34 mouse cellular contexts compared by ENCODE assay signal in genomic region chr3:140871261-140871660, GRCm38 (mm10).
"Had no signal": no experiment of that assay in that cellular context is flagged by ENCODE, and none has a peak within 500 bp of the region (broad histone marks: within the 10 kb centered on the region; RNA-seq: fewer than 3 reads in every experiment).

No protein-coding gene starts in this region.

- H3K27ac ChIP-seq: heart, embryonic 10.5 days; heart, embryonic 13.5 days; heart, embryonic 15.5 days; hindbrain, embryonic 10.5 days; hindbrain, embryonic 12.5 days; hindbrain, embryonic 13.5 days; hindbrain, embryonic 14.5 days; hindbrain, embryonic 15.5 days; hindbrain, postnatal 0 days; intestine, embryonic 15.5 days; kidney, embryonic 15.5 days; kidney, postnatal 0 days; layer of hippocampus, adult 2 months had no signal

- H3K36me3 ChIP-seq: heart, embryonic 10.5 days; heart, embryonic 12.5 days; heart, embryonic 13.5 days; heart, embryonic 15.5 days; hindbrain, embryonic 10.5 days; hindbrain, embryonic 12.5 days; hindbrain, embryonic 13.5 days; hindbrain, embryonic 15.5 days; intestine, embryonic 15.5 days; kidney, embryonic 15.5 days had no signal

- ATAC-seq: hindbrain, embryonic 16.5 days; hindbrain, postnatal 0 days; inflammation-experienced regulatory T-cells, adult 6 months; intestine, embryonic 15.5 days; intestine, embryonic 16.5 days; intestine, postnatal 0 days had no signal

- H3K4me3 ChIP-seq: heart, embryonic 10.5 days; heart, embryonic 12.5 days; heart, embryonic 13.5 days; heart, embryonic 15.5 days; hindbrain, embryonic 10.5 days; hindbrain, embryonic 12.5 days; hindbrain, embryonic 13.5 days; hindbrain, embryonic 15.5 days; intestine, embryonic 15.5 days; kidney, embryonic 15.5 days; layer of hippocampus, adult 2 months had no signal

- H3K4me2 ChIP-seq: heart, embryonic 11.5 days; heart, embryonic 12.5 days; heart, embryonic 13.5 days; heart, embryonic 15.5 days; hindbrain, embryonic 12.5 days; hindbrain, embryonic 13.5 days; hindbrain, embryonic 14.5 days; hindbrain, embryonic 15.5 days; intestine, embryonic 15.5 days; kidney, embryonic 15.5 days had no signal

- DNase-seq: heart, postnatal 14 days; heart, postnatal 36 days; heart, postnatal 4 days; kidney, adult 11 months; kidney, adult 18-20 months; kidney, adult 2 months; kidney, adult 8-10 months; kidney, adult 9 months; kidney, postnatal 10 days; kidney, postnatal 14 days; kidney, postnatal 25 days; kidney, postnatal 36 days; kidney, postnatal 4 days; layer of hippocampus, adult 9-11 months; layer of hippocampus, postnatal 36 days had no signal

- H3K9me3 ChIP-seq: heart, embryonic 10.5 days; heart, embryonic 12.5 days; heart, embryonic 13.5 days; heart, embryonic 15.5 days; hindbrain, embryonic 10.5 days; hindbrain, embryonic 12.5 days; hindbrain, embryonic 13.5 days; hindbrain, embryonic 15.5 days; intestine, embryonic 15.5 days; kidney, embryonic 15.5 days had no signal

- H3K4me1 ChIP-seq: heart, embryonic 10.5 days; heart, embryonic 12.5 days; heart, embryonic 13.5 days; heart, embryonic 15.5 days; hindbrain, embryonic 10.5 days; hindbrain, embryonic 12.5 days; hindbrain, embryonic 13.5 days; hindbrain, embryonic 15.5 days; intestine, embryonic 15.5 days; kidney, embryonic 15.5 days had no signal

- H3K27me3 ChIP-seq: heart, embryonic 12.5 days; heart, embryonic 13.5 days; heart, embryonic 15.5 days; hindbrain, embryonic 12.5 days; hindbrain, embryonic 13.5 days; hindbrain, embryonic 15.5 days; intestine, embryonic 15.5 days; kidney, embryonic 15.5 days had no signal

- H3K9ac ChIP-seq: heart, embryonic 12.5 days; heart, embryonic 13.5 days; heart, embryonic 15.5 days; hindbrain, embryonic 12.5 days; hindbrain, embryonic 13.5 days; hindbrain, embryonic 14.5 days; hindbrain, embryonic 15.5 days; intestine, embryonic 15.5 days; kidney, embryonic 15.5 days had no signal
